Mouse (Mus musculus) kidney, postnatal 0 days (tissue): ENCODE measurements around the gene Pycr1. TPM values are rescaled to one million over a fixed set of nuclear protein-coding genes. Genes with fewer than 3 reads are reported as not detected.
"Not testable (repeated sequence)": the region's sequence is repeated elsewhere in the genome, so short reads cannot be mapped to it uniquely, and the experiment has no call there.

ENCODE experiments used
- ATAC-seq: fragments of 200-750 bp; cut with Nextera tagmentation; replicated peaks from 2 replicates; pipeline ENCODE4 v1.8.0; 2017; ENCODE audit warnings: low read depth, moderate number of reproducible peaks, moderate TSS enrichment, moderate library complexity; ENCODE audit not compliant: low FRiP score
- DNase-seq: peaks from one replicate; pipeline ENCODE4 v3.0.0-alpha.2; 2016; ENCODE audit warnings: low spot score
- H3K27ac ChIP-seq: fragments of 300-500 bp; sonication (generic); 2 replicates; pipeline ENCODE4 v1.5.1; 2014; ENCODE audit warnings: mild to moderate bottlenecking
- H3K27me3 ChIP-seq: fragments of 300-500 bp; sonication (generic); 2 replicates; pipeline ENCODE4 v1.6.1; 2014; ENCODE audit warnings: low read length, mixed read lengths; ENCODE audit not compliant: insufficient read depth
- H3K36me3 ChIP-seq: fragments of 300-500 bp; sonication (generic); 2 replicates; pipeline ENCODE4 v1.6.1; 2014; ENCODE audit warnings: low read length, mixed read lengths; ENCODE audit not compliant: insufficient read depth
- H3K4me1 ChIP-seq: fragments of 300-500 bp; sonication (generic); replicated peaks from 2 replicates; pipeline ENCODE4 v1.6.1; 2014; ENCODE audit warnings: antibody characterized with exemption, low read length, mixed read lengths; ENCODE audit not compliant: insufficient read depth
- H3K4me2 ChIP-seq: fragments of 300-500 bp; sonication (generic); 2 replicates; pipeline ENCODE4 v1.6.1; 2014; ENCODE audit warnings: mild to moderate bottlenecking, low read length, moderate library complexity, mixed read lengths
- H3K4me3 ChIP-seq: fragments of 300-500 bp; sonication (generic); replicated peaks from 2 replicates; pipeline ENCODE4 v1.5.1; 2014; ENCODE audit warnings: low read depth, low read length
- H3K9ac ChIP-seq: fragments of 300-500 bp; sonication (generic); 2 replicates; pipeline ENCODE4 v1.6.1; 2014; ENCODE audit warnings: low read depth, low read length
- H3K9me3 ChIP-seq: fragments of 300-500 bp; sonication (generic); replicated peaks from 2 replicates; pipeline ENCODE4 v1.6.1; 2016; ENCODE audit warnings: low read length, inconsistent platforms, mixed read lengths
- CTCF ChIP-seq: IDR thresholded peaks from 2 replicates; pipeline ENCODE4 v1.5.1; 2016; ENCODE audit warnings: antibody characterized with exemption, low read depth, mild to moderate bottlenecking, moderate library complexity
- WGBS: fragments of 180-500 bp; shearing (Covaris S2); extraction: QIAGEN DNeasy Blood & Tissue Kit; methylation state at CpG from one replicate; pipeline ENCODE4 v1.1.7; 2014; 5-methylcytosine and 5-hydroxymethylcytosine counted together
- polyA plus RNA-seq: library from polyadenylated mRNA; unstranded; fragments of >200 nt; fragmentation: Nextera tagmentation; extraction: Ambion mirVana; gene quantifications from 2 replicates; pipeline ENCODE4 v1.2.1, GENCODE M21; 2015

The Pycr1 gene
- polyA plus RNA-seq, 1 experiment from 2014 or later, result 12.2 TPM

DNA sequence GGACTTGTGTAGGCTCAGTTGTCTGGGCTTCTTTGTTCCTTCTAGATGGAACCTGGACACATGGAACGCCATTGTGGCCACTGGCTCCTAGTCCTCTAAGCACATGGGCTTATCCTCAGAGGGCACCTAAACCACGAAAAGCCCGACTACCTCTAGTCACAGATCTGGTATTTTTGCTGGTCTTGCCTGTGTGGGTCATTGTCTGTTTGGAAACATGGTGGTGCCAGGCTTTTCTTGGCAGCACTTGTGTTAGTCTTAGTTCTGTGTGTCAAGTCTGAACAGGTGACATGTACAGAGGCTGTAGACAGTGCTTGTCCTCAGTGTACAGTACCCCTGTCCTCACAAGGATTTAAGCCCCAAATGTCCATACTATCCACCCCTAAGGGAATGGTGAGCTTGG is 40.0 kb upstream of the Pycr1 start:
- Histone ChIP-seq H3K4me2 (no peak overlapping the region), H3K4me3 (no peak overlapping the region), H3K9ac (no peak overlapping the region), H3K36me3 (peaks cover 33% of the 10 kb centered on the region; the same call in 1 of the 2 replicates), H3K9me3 (no peaks in the 10 kb centered on the region), H3K27ac (no peak overlapping the region), H3K27me3 (no peaks in the 10 kb centered on the region), H3K4me1 (no peaks in the 10 kb centered on the region)
- DNase-seq (no peak), ATAC-seq (no peak)
- TF ChIP-seq CTCF, result no peak
- WGBS, result 90% methylated on average over 3 of the region's 3 CpGs

- DNase-seq (no peak), ATAC-seq (no peak)
- no peak overlapping the region for H3K9ac ChIP-seq
- H3K4me2 ChIP-seq, result no peak overlapping the region
- H3K4me1 ChIP-seq, result no peaks in the 10 kb centered on the region
- H3K36me3 ChIP-seq, result peaks cover 34% of the 10 kb centered on the region; the same call in 1 of the 2 replicates
- no peaks in the 10 kb centered on the region for H3K27me3 ChIP-seq
- TF ChIP-seq CTCF, result no peak
- WGBS, result 94% methylated on average over 5 of the region's 5 CpGs
- no peak overlapping the region for H3K27ac ChIP-seq
- no peak overlapping the region for H3K4me3 ChIP-seq
- H3K9me3 ChIP-seq, result no peaks in the 10 kb centered on the region
Observed at GRCm38 (mm10) chr11:120682683-120683082, 39.1 kb upstream of the Pycr1 start.

- peak; percentile 63 for TF ChIP-seq CTCF
- H3K9me3 ChIP-seq, result no peaks in the 10 kb centered on the region
- H3K27ac ChIP-seq, result 0 out of 2 replicates have a peak overlapping the region, but pooled peaks have one; percentile 19
- no peak overlapping the region for H3K4me2 ChIP-seq
- H3K36me3 ChIP-seq, result peaks cover 26% of the 10 kb centered on the region; the same call in 1 of the 2 replicates
- no peaks in the 10 kb centered on the region for H3K4me1 ChIP-seq
- WGBS, result 79% methylated on average over 3 of the region's 3 CpGs
- DNase-seq (peak; percentile 45), ATAC-seq (peak; percentile 84)
- H3K4me3 ChIP-seq, result no peak overlapping the region
- H3K9ac ChIP-seq, result no peak overlapping the region
- H3K27me3 ChIP-seq, result no peaks in the 10 kb centered on the region
Observed at GRCm38 (mm10) chr11:120679909-120680308, 36.3 kb upstream of the Pycr1 start.

GRCm38 (mm10) chr11:120676951-120677350 is 33.4 kb upstream of the Pycr1 start:
- Histone ChIP-seq H3K9ac (no peak overlapping the region), H3K27me3 (no peaks in the 10 kb centered on the region), H3K4me3 (no peak overlapping the region), H3K27ac (no peak overlapping the region), H3K9me3 (no peaks in the 10 kb centered on the region), H3K36me3 (peaks cover 18% of the 10 kb centered on the region; the same call in 1 of the 2 replicates), H3K4me1 (no peaks in the 10 kb centered on the region), H3K4me2 (no peak overlapping the region)
- 96% methylated on average over 4 of the region's 4 CpGs for WGBS
- TF ChIP-seq CTCF, result no peak
- DNase-seq (no peak), ATAC-seq (no peak)

GRCm38 (mm10) chr11:120675875-120676274 is 32.3 kb upstream of the Pycr1 start:
- peaks cover 13% of the 10 kb centered on the region; the same call in 1 of the 2 replicates for H3K36me3 ChIP-seq
- whole genome bisulfite sequencing, result 81% methylated on average over 4 of the region's 5 CpGs

DNA sequence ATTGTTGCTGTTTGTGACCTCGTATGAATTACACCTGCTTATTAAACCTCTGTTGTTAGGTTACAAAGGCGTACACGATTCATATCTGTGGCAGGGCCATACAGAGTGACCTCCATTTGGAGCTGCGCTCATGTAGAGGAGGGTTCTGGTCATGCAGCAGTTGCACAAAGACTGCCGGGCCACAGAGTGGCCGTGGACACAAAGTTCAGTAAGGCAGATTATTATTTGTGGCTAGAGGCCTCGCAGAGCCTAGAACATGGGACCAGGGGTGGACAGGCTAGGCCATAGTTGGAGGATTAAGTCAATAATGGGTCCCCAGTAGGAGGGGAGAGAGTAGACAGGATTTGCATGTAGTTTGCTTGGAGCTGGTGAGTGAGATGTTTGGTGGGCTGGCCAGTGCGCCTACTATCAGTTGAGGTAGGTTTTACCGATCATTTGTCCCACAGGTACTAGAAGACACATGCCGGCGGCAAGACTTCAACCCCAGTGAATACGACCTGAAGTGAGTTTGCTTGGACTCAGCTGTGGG is 30.1 kb upstream of the Pycr1 start:
- Histone ChIP-seq H3K27ac (peak overlapping the region; percentile 89), H3K4me2 (peak overlapping the region; percentile 80), H3K4me1 (no peaks in the 10 kb centered on the region), H3K4me3 (peak overlapping the region; percentile 77), H3K9ac (peak overlapping the region; percentile 87), H3K9me3 (no peaks in the 10 kb centered on the region), H3K36me3 (peaks cover 9% of the 10 kb centered on the region; the same call in 1 of the 2 replicates), H3K27me3 (no peaks in the 10 kb centered on the region)
- TF ChIP-seq CTCF, result no peak
- DNase-seq, result no peak
- ATAC-seq, result peak; percentile 17
- 34% methylated on average over 12 of the region's 12 CpGs for WGBS

More at GRCm38 (mm10) chr11:120675875-120676274, 32.3 kb upstream of the Pycr1 start:
- not testable (repeated sequence) for H3K4me1 ChIP-seq, H3K9me3 ChIP-seq, ATAC-seq, H3K4me3 ChIP-seq, DNase-seq, H3K4me2 ChIP-seq, H3K27me3 ChIP-seq, H3K9ac ChIP-seq, H3K27ac ChIP-seq
